Mouse (Mus musculus) bone marrow macrophage, adult 2 months (primary cell): ENCODE results near the gene Cd5.

ENCODE experiments used
- CTCF ChIP-seq: IDR thresholded peaks from 2 replicates; pipeline ENCODE4 v1.5.1; 2012; ENCODE audit warnings: low read depth, mild to moderate bottlenecking, low read length, moderate library complexity
- POLR2A ChIP-seq: IDR thresholded peaks from 2 replicates; pipeline ENCODE4 v1.6.1; 2012; ENCODE audit warnings: mild to moderate bottlenecking, low read depth, low read length, borderline replicate concordance

DNA sequence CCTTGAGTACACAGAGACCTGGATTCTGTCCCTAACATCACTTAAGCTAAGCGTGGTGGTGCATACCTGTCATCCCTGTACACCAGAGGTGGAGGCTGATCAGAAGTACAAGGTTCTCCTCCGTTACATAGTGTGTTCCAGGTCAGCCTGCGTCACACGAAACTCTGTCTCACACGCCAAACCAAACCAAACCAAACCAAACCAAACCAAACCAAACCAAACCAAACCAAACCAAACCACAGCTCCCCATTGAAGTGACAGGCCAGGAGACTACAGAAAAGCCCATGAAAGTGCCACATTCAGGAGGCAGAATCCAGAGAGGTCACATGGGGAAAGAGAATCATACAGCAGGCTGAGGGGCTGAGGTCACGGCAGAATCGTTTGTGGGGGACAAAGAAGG is 33.2 kb upstream of the Cd5 start:
- TF ChIP-seq CTCF = no peak
- TF ChIP-seq POLR2A = no peak
